Mouse (Mus musculus) liver, adult 2 months (tissue): Measurements from ENCODE around the gene Eepd1. TPM values are rescaled to one million over a fixed set of nuclear protein-coding genes. Genes with fewer than 3 reads are reported as not detected.

ENCODE experiments used
- DNase-seq: peaks from one replicate; pipeline ENCODE4 v3.0.0-alpha.2; 2011; ENCODE audit warnings: low read depth, low spot score; ENCODE audit errors: extremely low read depth
- H3K27ac ChIP-seq: fragments of 200-500 bp; replicated peaks from 2 replicates; pipeline ENCODE4 v1.5.1; 2012; ENCODE audit warnings: low read depth, mild to moderate bottlenecking, control low read depth, inconsistent platforms, low read length; ENCODE audit not compliant: insufficient read depth
- H3K27me3 ChIP-seq: fragments of 200-500 bp; 2 replicates; pipeline ENCODE4 v1.6.1; 2012; ENCODE audit warnings: mild to moderate bottlenecking, moderate library complexity, low read length, inconsistent platforms; ENCODE audit not compliant: control insufficient read depth, insufficient read depth
- H3K36me3 ChIP-seq: fragments of 200-500 bp; 2 replicates; pipeline ENCODE4 v1.6.1; 2012; ENCODE audit warnings: low read length, inconsistent platforms; ENCODE audit not compliant: control insufficient read depth, insufficient read depth
- H3K4me1 ChIP-seq: fragments of 200-500 bp; 2 replicates; pipeline ENCODE4 v1.6.1; 2011; ENCODE audit warnings: low read length; ENCODE audit not compliant: control insufficient read depth, insufficient read depth
- H3K4me3 ChIP-seq: fragments of 200-500 bp; 2 replicates; pipeline ENCODE4 v1.5.1; 2011; ENCODE audit warnings: low read depth, mild to moderate bottlenecking, control low read depth, low read length, moderate library complexity; ENCODE audit not compliant: insufficient read depth
- H3K79me2 ChIP-seq: fragments of 200-500 bp; 2 replicates; pipeline ENCODE4 v1.6.1; 2012; ENCODE audit warnings: inconsistent platforms, mild to moderate bottlenecking, low read length, moderate library complexity; ENCODE audit not compliant: control insufficient read depth, insufficient read depth
- H3K9ac ChIP-seq: fragments of 200-500 bp; 2 replicates; pipeline ENCODE4 v1.6.1; 2012; ENCODE audit warnings: low read depth, mild to moderate bottlenecking, control low read depth, inconsistent platforms, low read length
- CTCF ChIP-seq: fragments of 200-500 bp; IDR thresholded peaks from 2 replicates; pipeline ENCODE4 v1.5.1; 2011; ENCODE audit warnings: low read depth, low read length, control low read depth
- POLR2A ChIP-seq: fragments of 200-500 bp; IDR thresholded peaks from 2 replicates; pipeline ENCODE4 v1.6.1; 2011; ENCODE audit warnings: low read length, control low read depth; ENCODE audit not compliant: insufficient read depth; ENCODE audit errors: extremely low read depth
- WGBS: fragments of 180-500 bp; shearing (Covaris S2); methylation state at CpG from one replicate; pipeline ENCODE4 v1.1.7; 2018; 5-methylcytosine and 5-hydroxymethylcytosine counted together
- polyA plus RNA-seq: library from polyadenylated mRNA; depleted of rRNA; stranded (reverse); fragments of >200 nt; gene quantifications from 2 replicates; pipeline ENCODE4 v1.2.3, GENCODE M21; 2012
- total RNA-seq: library from RNA; depleted of rRNA; stranded (reverse); fragments of >200 nt; gene quantifications from 2 replicates; pipeline ENCODE4 v1.2.3, GENCODE M21; 2014

Gene Eepd1
- total and polyA plus RNA-seq, 2 experiments = 10.8 to 27.8 TPM

DNA sequence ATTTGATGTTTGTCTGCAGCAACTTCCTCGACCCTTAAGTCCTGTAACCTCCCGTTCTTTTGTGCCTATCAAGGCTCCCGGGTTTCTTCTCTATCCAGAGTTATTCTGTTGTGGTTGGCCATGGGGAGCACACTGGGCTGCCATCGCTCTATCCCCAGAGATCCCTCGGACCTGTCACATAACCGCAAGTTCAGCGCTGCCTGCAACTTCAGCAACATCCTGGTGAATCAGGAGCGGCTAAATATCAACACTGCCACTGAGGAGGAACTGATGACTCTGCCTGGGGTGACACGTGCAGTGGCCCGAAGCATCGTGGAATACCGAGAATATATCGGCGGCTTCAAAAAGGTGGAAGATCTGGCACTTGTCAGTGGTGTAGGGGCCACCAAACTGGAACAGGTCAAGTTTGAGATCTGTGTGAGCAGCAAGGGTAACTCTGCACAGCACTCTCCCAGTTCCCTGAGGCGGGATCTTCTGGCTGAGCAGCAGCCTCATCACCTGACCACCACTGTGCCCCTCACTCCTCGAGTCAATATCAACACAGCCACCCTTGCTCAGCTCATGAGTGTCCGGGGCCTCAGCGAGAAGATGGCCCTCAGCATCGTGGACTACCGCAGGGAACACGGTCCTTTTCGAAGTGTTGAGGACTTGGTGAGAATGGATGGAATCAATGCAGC, 1.1 kb downstream of the Eepd1 start:
- TF ChIP-seq POLR2A (no peak), CTCF (no peak)
- peak overlapping the region; percentile 53 for H3K9ac ChIP-seq
- no peaks in the 10 kb centered on the region for H3K27me3 ChIP-seq
- peak overlapping the region; percentile 30 for H3K4me3 ChIP-seq
- DNase-seq = peak; percentile 44
- peaks cover 12% of the 10 kb centered on the region; the same call in 1 of the 2 replicates for H3K79me2 ChIP-seq
- H3K36me3 ChIP-seq = no peaks in the 10 kb centered on the region
- 28% methylated on average over 22 of the region's 22 CpGs for WGBS
- no peak overlapping the region for H3K27ac ChIP-seq
- H3K4me1 ChIP-seq = peaks cover 43% of the 10 kb centered on the region

DNA sequence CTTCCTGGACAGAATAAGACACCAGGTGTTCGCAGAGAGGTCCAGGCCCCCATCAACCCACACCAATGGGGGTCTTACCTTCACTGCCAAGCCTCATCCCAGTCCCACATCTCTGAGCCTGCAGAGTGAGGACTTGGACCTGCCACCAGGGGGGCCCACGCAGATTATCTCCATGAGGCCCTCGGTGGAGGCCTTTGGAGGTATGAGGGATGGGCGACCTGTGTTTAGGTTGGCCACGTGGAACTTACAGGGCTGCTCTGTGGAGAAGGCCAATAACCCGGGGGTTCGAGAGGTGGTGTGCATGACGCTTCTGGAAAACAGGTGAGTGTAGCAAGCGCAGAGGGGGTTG, 1.6 kb downstream of the Eepd1 start:
- H3K27me3 ChIP-seq = no peaks in the 10 kb centered on the region
- H3K27ac ChIP-seq = no peak overlapping the region
- TF ChIP-seq POLR2A = no peak
- TF ChIP-seq CTCF = 0 out of 2 replicates have a peak, but pooled peaks have one; percentile 13
- 68% methylated on average over 9 of the region's 9 CpGs for WGBS
- H3K79me2 ChIP-seq = peaks cover 12% of the 10 kb centered on the region; the same call in 1 of the 2 replicates
- H3K36me3 ChIP-seq = no peaks in the 10 kb centered on the region
- H3K9ac ChIP-seq = no peak overlapping the region
- peaks cover 48% of the 10 kb centered on the region for H3K4me1 ChIP-seq
- no peak for DNase-seq
- H3K4me3 ChIP-seq = no peak overlapping the region

DNA sequence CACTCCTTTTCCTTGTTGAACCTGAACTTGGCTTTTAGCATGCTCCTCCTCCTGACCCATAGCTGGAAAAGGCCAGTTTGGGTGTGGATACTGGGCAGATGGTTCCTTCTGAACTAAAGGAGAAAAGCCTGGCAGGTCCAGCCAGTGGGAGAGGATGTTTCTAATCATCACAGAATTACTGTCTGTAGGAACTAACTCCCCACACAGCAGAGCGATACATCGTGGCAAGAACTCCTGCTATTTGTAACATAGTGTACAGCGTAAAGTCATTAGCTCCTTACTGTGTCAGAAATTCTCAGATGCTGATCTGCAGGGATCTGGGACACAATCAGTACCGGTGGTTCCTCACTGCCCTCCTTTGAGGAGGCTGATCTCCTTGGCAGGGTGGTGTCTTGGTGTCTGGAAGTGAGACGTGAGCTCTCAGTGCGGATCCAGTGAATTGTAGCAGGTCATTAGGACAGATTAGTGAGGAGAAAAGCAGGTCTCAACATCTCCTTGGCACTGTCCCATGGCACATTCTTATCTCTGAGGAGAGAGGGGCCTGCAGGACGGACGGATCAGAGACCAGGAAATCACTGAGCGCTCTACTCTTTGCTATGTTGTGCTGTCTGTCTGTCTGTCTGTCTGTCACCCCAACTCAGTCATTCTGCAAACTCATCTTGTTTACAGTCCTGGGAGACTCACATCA, 2.7 kb downstream of the Eepd1 start:
- Histone ChIP-seq H3K4me3 (no peak overlapping the region; the same call in 1 of the 2 replicates), H3K27me3 (no peaks in the 10 kb centered on the region), H3K4me1 (peaks cover 48% of the 10 kb centered on the region), H3K36me3 (no peaks in the 10 kb centered on the region; the same call in 1 of the 2 replicates), H3K9ac (peak overlapping the region; percentile 20), H3K79me2 (peaks cover 12% of the 10 kb centered on the region; the same call in 1 of the 2 replicates), H3K27ac (peak overlapping the region; percentile 9)
- WGBS = 33% methylated on average over 9 of the region's 9 CpGs
- TF ChIP-seq POLR2A (no peak), CTCF (no peak)
- peak; percentile 62 for DNase-seq

DNA sequence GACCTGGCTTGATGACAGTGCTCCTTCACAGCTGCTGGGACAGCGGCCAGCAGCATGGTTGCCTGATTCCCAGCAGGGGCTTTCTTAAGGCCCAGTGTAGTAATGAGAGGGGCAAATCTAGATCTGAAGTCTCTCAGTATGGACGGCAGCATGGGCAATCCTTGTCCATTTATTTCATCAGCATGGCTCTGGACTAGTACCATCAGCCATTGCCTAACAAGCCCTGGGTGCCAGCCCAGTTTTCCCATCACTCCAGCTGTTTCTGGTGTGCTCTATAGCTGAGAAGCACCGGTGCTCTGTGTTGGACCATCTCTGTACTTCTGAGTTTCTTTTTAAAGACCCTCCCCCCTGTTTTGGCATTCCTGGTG, 3.3 kb downstream of the Eepd1 start:
- no peak for TF ChIP-seq CTCF
- TF ChIP-seq POLR2A = no peak
- Histone ChIP-seq H3K36me3 (no peaks in the 10 kb centered on the region; the same call in 1 of the 2 replicates), H3K27me3 (no peaks in the 10 kb centered on the region), H3K4me3 (no peak overlapping the region), H3K9ac (peak overlapping the region; percentile 18; the same call in 1 of the 2 replicates), H3K79me2 (peaks cover 12% of the 10 kb centered on the region; the same call in 1 of the 2 replicates), H3K27ac (peak overlapping the region; percentile 9), H3K4me1 (peaks cover 48% of the 10 kb centered on the region)
- DNase-seq = peak; percentile 75
- WGBS = 13% methylated on average over 3 of the region's 3 CpGs

DNA sequence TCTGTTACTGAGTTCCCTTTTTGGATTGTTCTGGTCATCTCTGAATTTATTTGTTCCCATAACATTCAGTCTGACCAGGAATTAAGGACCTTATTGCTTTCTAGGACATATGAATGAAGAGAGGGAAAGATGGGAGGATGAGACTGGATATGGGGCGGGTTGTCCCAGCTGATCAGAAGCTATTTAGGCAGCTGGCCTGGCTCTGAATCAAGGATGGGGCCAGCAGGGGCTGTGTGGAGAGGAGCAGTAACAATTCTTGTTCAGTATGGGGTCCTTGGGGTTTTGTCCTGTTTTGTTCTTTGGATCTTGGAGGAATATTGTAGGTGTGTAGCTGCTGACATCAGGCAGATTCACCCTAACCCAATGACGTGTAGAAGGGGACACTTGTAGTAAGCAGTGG, 3.7 kb downstream of the Eepd1 start:
- no peaks in the 10 kb centered on the region; the same call in 1 of the 2 replicates for H3K36me3 ChIP-seq
- H3K79me2 ChIP-seq = peaks cover 12% of the 10 kb centered on the region; the same call in 1 of the 2 replicates
- H3K4me3 ChIP-seq = no peak overlapping the region
- H3K27ac ChIP-seq = no peak overlapping the region
- no peaks in the 10 kb centered on the region for H3K27me3 ChIP-seq
- TF ChIP-seq POLR2A (no peak), CTCF (no peak)
- WGBS = 78% methylated on average over 2 of the region's 2 CpGs
- peaks cover 45% of the 10 kb centered on the region for H3K4me1 ChIP-seq
- no peak for DNase-seq
- no peak overlapping the region for H3K9ac ChIP-seq
